Mouse (Mus musculus) CH12.LX (cell line): ENCODE results near the gene Mettl27. TPM values are rescaled to one million over a fixed set of nuclear protein-coding genes. Genes with fewer than 3 reads are reported as not detected.
A peak's percentile ranks its signal among the peaks of the same experiment; 100 is the strongest.

Experiments
- DNase-seq: peaks from one replicate; pipeline ENCODE4 v3.0.0-alpha.2; 2013; ENCODE audit errors: extremely low read depth
- H3K27ac ChIP-seq: 2 replicates; pipeline ENCODE4 v1.5.1; 2012; ENCODE audit warnings: low read depth, mild to moderate bottlenecking, control low read depth, moderate library complexity; ENCODE audit not compliant: insufficient read depth
- H3K27me3 ChIP-seq: replicated peaks from 2 replicates; pipeline ENCODE3; 2012; ENCODE audit warnings: inconsistent platforms
- H3K36me3 ChIP-seq, 2 experiments: replicated peaks in 1 of 2; 2 replicates each; pipeline versions ENCODE3 to v1.6.1; 2012; ENCODE audit warnings: inconsistent platforms in 1 of 2, low read length in 1 of 2, mild to moderate bottlenecking in 1 of 2, mixed read lengths in 1 of 2, moderate library complexity in 1 of 2; ENCODE audit not compliant: control insufficient read depth in 1 of 2, insufficient read depth in 1 of 2
- H3K4me1 ChIP-seq, 2 experiments: 2 replicates each; pipeline ENCODE4 v1.6.1; 2012; ENCODE audit warnings: inconsistent platforms in 1 of 2, moderate library complexity in 1 of 2; ENCODE audit not compliant: insufficient read depth in 2 of 2, control insufficient read depth in 1 of 2
- H3K4me2 ChIP-seq: 2 replicates; pipeline ENCODE4 v1.6.1; 2012; ENCODE audit warnings: low read depth, mild to moderate bottlenecking, control low read depth; ENCODE audit not compliant: poor library complexity, insufficient read depth, severe bottlenecking
- H3K4me3 ChIP-seq, 3 experiments: fragments of 150-350 bp in 1 of 3; sonication (generic) in 1 of 3; replicated peaks in 1 of 3; 2 replicates each; pipeline versions ENCODE3 to v1.5.1; 2011 to 2012; ENCODE audit warnings: low read depth in 2 of 3, low read length in 2 of 3, mild to moderate bottlenecking in 2 of 3, moderate library complexity in 2 of 3, control low read depth in 1 of 3, improper control_type of control experiment in 1 of 3, inconsistent platforms in 1 of 3, mixed read lengths in 1 of 3; ENCODE audit not compliant: poor library complexity in 1 of 3
- H3K79me2 ChIP-seq: replicated peaks from 2 replicates; pipeline ENCODE4 v1.6.1; 2012; ENCODE audit warnings: mild to moderate bottlenecking, moderate library complexity; ENCODE audit not compliant: control insufficient read depth, poor library complexity, insufficient read depth, severe bottlenecking; ENCODE audit errors: extremely low read depth
- H3K9ac ChIP-seq: 2 replicates; pipeline ENCODE4 v1.6.1; 2012; ENCODE audit warnings: low read depth, mild to moderate bottlenecking, control low read depth, moderate library complexity; ENCODE audit not compliant: insufficient read depth
- H3K9me3 ChIP-seq: replicated peaks from 2 replicates; pipeline ENCODE3; 2012; ENCODE audit warnings: low read length, inconsistent platforms, mixed read lengths
- BHLHE40 ChIP-seq: IDR thresholded peaks from 2 replicates; pipeline ENCODE4 v1.6.1; 2011; ENCODE audit warnings: mild to moderate bottlenecking, low read depth, low read length, improper control_type of control experiment
- CHD1 ChIP-seq: IDR thresholded peaks from 2 replicates; pipeline ENCODE4 v1.6.1; 2012; ENCODE audit warnings: low read depth, low read length, improper control_type of control experiment, inconsistent platforms
- CTCF ChIP-seq, 2 experiments: IDR thresholded peaks in 1 of 2; conservative IDR thresholded peaks in 1 of 2; 2 replicates each; pipeline ENCODE4 v1.5.1; 2011 to 2012; ENCODE audit warnings: low read depth in 2 of 2, low read length in 2 of 2, improper control_type of control experiment in 1 of 2, inconsistent platforms in 1 of 2, mild to moderate bottlenecking in 1 of 2, moderate library complexity in 1 of 2
- E2F4 ChIP-seq: IDR thresholded peaks from 2 replicates; pipeline ENCODE4 v1.6.1; 2011; ENCODE audit warnings: low read depth, low read length, improper control_type of control experiment; ENCODE audit not compliant: insufficient replicate concordance
- ELF1 ChIP-seq: IDR thresholded peaks from 2 replicates; pipeline ENCODE4 v1.6.1; 2014; ENCODE audit warnings: low read depth, mild to moderate bottlenecking, inconsistent platforms, low read length, improper control_type of control experiment
- ETS1 ChIP-seq: conservative IDR thresholded peaks from 2 replicates; pipeline ENCODE4 v1.6.1; 2012; ENCODE audit warnings: low read depth, mild to moderate bottlenecking, inconsistent platforms, low read length, improper control_type of control experiment, moderate library complexity
- JUND ChIP-seq: conservative IDR thresholded peaks from 2 replicates; pipeline ENCODE4 v1.6.1; 2011; ENCODE audit warnings: low read depth, low read length, improper control_type of control experiment
- KAT2A ChIP-seq: IDR thresholded peaks from 2 replicates; pipeline ENCODE4 v1.6.1; 2012; ENCODE audit warnings: low read length, improper control_type of control experiment, inconsistent platforms; ENCODE audit not compliant: insufficient replicate concordance
- MAFK ChIP-seq: IDR thresholded peaks from 2 replicates; pipeline ENCODE4 v1.6.1; 2011; ENCODE audit warnings: low read length, improper control_type of control experiment; ENCODE audit not compliant: insufficient replicate concordance
- MAX ChIP-seq: IDR thresholded peaks from 2 replicates; pipeline ENCODE4 v1.6.1; 2011; ENCODE audit warnings: low read length, improper control_type of control experiment
- MAZ ChIP-seq: IDR thresholded peaks from 2 replicates; pipeline ENCODE4 v1.6.1; 2012; ENCODE audit warnings: low read depth, mild to moderate bottlenecking, inconsistent platforms, low read length, improper control_type of control experiment, moderate library complexity
- MXI1 ChIP-seq: IDR thresholded peaks from 2 replicates; pipeline ENCODE4 v1.6.1; 2011; ENCODE audit warnings: mild to moderate bottlenecking, low read depth, low read length, improper control_type of control experiment
- MYC ChIP-seq: IDR thresholded peaks from 2 replicates; pipeline ENCODE4 v1.6.1; 2011; ENCODE audit warnings: low read depth, mild to moderate bottlenecking, improper control_type of control experiment, low read length
- NELFE ChIP-seq: IDR thresholded peaks from 2 replicates; pipeline ENCODE4 v1.6.1; 2011; ENCODE audit warnings: low read depth, low read length, improper control_type of control experiment
- NRF1 ChIP-seq: IDR thresholded peaks from 2 replicates; pipeline ENCODE4 v1.6.1; 2014; ENCODE audit warnings: low read depth, mild to moderate bottlenecking, inconsistent platforms, low read length, improper control_type of control experiment, moderate library complexity
- PAX5 ChIP-seq: IDR thresholded peaks from 2 replicates; pipeline ENCODE4 v1.6.1; 2012; ENCODE audit warnings: low read length, inconsistent platforms, mixed read lengths
- POLR2A ChIP-seq: IDR thresholded peaks from 2 replicates; pipeline ENCODE4 v1.6.1; 2011; ENCODE audit warnings: low read depth, mild to moderate bottlenecking, improper control_type of control experiment, low read length
- RAD21 ChIP-seq: IDR thresholded peaks from 2 replicates; pipeline ENCODE4 v1.6.1; 2011; ENCODE audit warnings: low read depth, mild to moderate bottlenecking, low read length, improper control_type of control experiment, moderate library complexity
- SIN3A ChIP-seq: IDR thresholded peaks from 2 replicates; pipeline ENCODE4 v1.6.1; 2012; ENCODE audit warnings: low read length, improper control_type of control experiment, inconsistent platforms
- SMC3 ChIP-seq: IDR thresholded peaks from 2 replicates; pipeline ENCODE4 v1.6.1; 2011; ENCODE audit warnings: low read depth, low read length, improper control_type of control experiment
- TBP ChIP-seq: conservative IDR thresholded peaks from 2 replicates; pipeline ENCODE4 v1.6.1; 2011; ENCODE audit warnings: low read depth, low read length, improper control_type of control experiment
- UBTF ChIP-seq: IDR thresholded peaks from 2 replicates; pipeline ENCODE4 v1.6.1; 2012; ENCODE audit warnings: low read depth, mild to moderate bottlenecking, inconsistent platforms, low read length, improper control_type of control experiment, moderate library complexity
- USF2 ChIP-seq: conservative IDR thresholded peaks from 2 replicates; pipeline ENCODE4 v1.6.1; 2011; ENCODE audit warnings: low read depth, low read length, improper control_type of control experiment
- ZC3H11A ChIP-seq: IDR thresholded peaks from 2 replicates; pipeline ENCODE4 v1.6.1; 2012; ENCODE audit warnings: low read depth, mild to moderate bottlenecking, inconsistent platforms, low read length, improper control_type of control experiment
- ZMIZ1 ChIP-seq: IDR thresholded peaks from 2 replicates; pipeline ENCODE4 v1.6.1; 2012; ENCODE audit warnings: low read depth, mild to moderate bottlenecking, inconsistent platforms, low read length, improper control_type of control experiment
- ZNF384 ChIP-seq: IDR thresholded peaks from 2 replicates; pipeline ENCODE4 v1.6.1; 2012; ENCODE audit warnings: low read depth, low read length, improper control_type of control experiment, inconsistent platforms
- dilution Hi-C: fragments of 300-500 bp; cut with MboI; formaldehyde crosslinking; loops from 2 replicates; pipeline ENCODE4 v1.14.3; 2020; ENCODE audit warnings: low sequenced_read_pairs; ENCODE audit not compliant: extremely low pct_unique_long_range_greater_than_20kb, extremely low pct_ligation_motif_present
- in situ Hi-C: fragments of 300-500 bp; cut with MboI; formaldehyde crosslinking; loops from 3 replicates; pipeline ENCODE4 v1.14.3; 2019; ENCODE audit warnings: low sequenced_read_pairs, low pct_ligation_motif_present, low pct_unique_long_range_greater_than_20kb, mixed read lengths
- polyA plus RNA-seq: library from polyadenylated mRNA; unstranded; fragments of >175 nt; gene quantifications from 2 replicates; pipeline ENCODE4 v1.2.1, GENCODE M21; 2012; ENCODE audit warnings: low read depth; ENCODE audit not compliant: insufficient read length
- total RNA-seq, 2 experiments: library from RNA; depleted of rRNA; stranded (reverse); fragments of 300-350 nt in 1 of 2; fragments of >200 nt in 1 of 2; gene quantifications; 2 replicates each; pipeline ENCODE4 v1.2.3; 2012 to 2014

The Mettl27 gene
- 1.7 and 1.9 TPM in 2 replicates for total RNA-seq (2012; rRNA removed)
- total RNA-seq (2014; rRNA removed): 0.93 and 1.3 TPM in 2 replicates
- 0.30 and 0.73 TPM in 2 replicates for polyA plus RNA-seq

GRCm38 (mm10) chr5:134932179-134932902 is at the start of gene Mettl27:
TSS of gene Mettl27 (plus strand) at chr5:134932368.
- TF ChIP-seq ELF1 (peak; percentile 35; the same call in 1 of the 2 replicates), MAZ (no peak), POLR2A (peak; percentile 43; the same call in 1 of the 2 replicates), MXI1 (peak; percentile 56; the same call in 1 of the 2 replicates), BHLHE40 (peak; percentile 92), ZNF384 (no peak), MAX (peak; percentile 78), SIN3A (peak; percentile 66; the same call in 1 of the 2 replicates), NELFE (0 out of 2 replicates have a peak, but pooled peaks have one; percentile 20), ZC3H11A (no peak)
- Histone ChIP-seq H3K36me3 (no peaks in the 10 kb centered on the region), H3K27ac (no peak within 1 kb of the TSS), H3K27me3 (peaks cover 35% of the 10 kb centered on the region), H3K4me2 (peak within 1 kb of the TSS; percentile 68), H3K79me2 (no peaks in the 10 kb centered on the region), H3K4me3 (peak within 1 kb of the TSS; percentile 49 to 89 (median 71)), H3K9me3 (peaks cover 28% of the 10 kb centered on the region), H3K9ac (peak within 1 kb of the TSS; percentile 75), H3K4me1 (peaks cover 5 to 28% of the 10 kb centered on the region in 2 experiments; a peak in 3 of 4 replicates)
- in situ Hi-C loops (no loop called here), dilution Hi-C loops (no loop called here)
- peak; percentile 67 for DNase-seq

GRCm38 (mm10) chr5:134883077-134883476 is 49.1 kb upstream of the Mettl27 start:
- H3K27me3 ChIP-seq: peaks cover 84% of the 10 kb centered on the region
- no peaks in the 10 kb centered on the region for H3K79me2 ChIP-seq
- no peak overlapping the region for H3K4me2 ChIP-seq
- DNase-seq: no peak
- dilution Hi-C loops (no loop called here), in situ Hi-C loops (loop anchor here (25.0 kb wide), 1 partner anchor 96 kb away; no protein-coding TSS in a partner anchor)
- peaks cover 5% of the 10 kb centered on the region for H3K9me3 ChIP-seq
- no peak for TF ChIP-seq RAD21
- TF ChIP-seq ETS1: no peak
- TF ChIP-seq KAT2A: no peak
- TF ChIP-seq SIN3A: no peak
- no peak for TF ChIP-seq SMC3
- TF ChIP-seq JUND: no peak
- TF ChIP-seq UBTF: no peak
- TF ChIP-seq PAX5: no peak
- no peak for TF ChIP-seq CHD1
- TF ChIP-seq POLR2A: no peak
- TF ChIP-seq E2F4: no peak
- no peak for TF ChIP-seq TBP
- TF ChIP-seq ELF1: no peak
- TF ChIP-seq CTCF (conservative IDR thresholded peaks at IDR 0.05 in 1 of 2, IDR thresholded peaks at IDR 0.05 in 1 of 2; ENCODE audit: low read depth in 2 of 2, low read length in 2 of 2): no peak
- no peak for TF ChIP-seq ZMIZ1
- no peak for TF ChIP-seq MYC
- no peak for TF ChIP-seq MAFK
- TF ChIP-seq USF2: no peak
- TF ChIP-seq NRF1: no peak
- no peak overlapping the region for H3K27ac ChIP-seq
- H3K9ac ChIP-seq: no peak overlapping the region
- no peaks in the 10 kb centered on the region for H3K36me3 ChIP-seq
- no peaks in the 10 kb centered on the region for H3K4me1 ChIP-seq
- H3K4me3 ChIP-seq: no peak overlapping the region
